Comparison of ENCODE assay signal across 25 mouse cellular contexts in genomic region chr19:37333357-37333756, GRCm38 (mm10). TPM values are rescaled to one million over a fixed set of nuclear protein-coding genes. Genes with fewer than 3 reads are reported as not detected.
A peak's percentile ranks its signal among the peaks of the same experiment; 100 is the strongest.
DNase-seq lines count a peak whose midpoint lies in the region; ATAC-seq and TF ChIP-seq lines count a peak whose summit lies in the region.
"Had no signal": no experiment of that assay in that cellular context is flagged by ENCODE, and none has a peak within 500 bp of the region (broad histone marks: within the 10 kb centered on the region; RNA-seq: fewer than 3 reads in every experiment).

No protein-coding gene starts in this region.

- 58% methylated on average over 5 of the region's 5 CpGs for WGBS in liver, postnatal 0 days (ENCODE audit: insufficient replicate concordance)
- 20% methylated on average over 5 of the region's 5 CpGs for WGBS in liver, embryonic 13.5 days (ENCODE audit: insufficient replicate concordance)
- WGBS in midbrain, embryonic 15.5 days: 96% methylated on average over 5 of the region's 5 CpGs
- WGBS in lung, adult 2 months: 84% methylated on average over 5 of the region's 5 CpGs

- H3K9ac ChIP-seq in liver, postnatal 0 days (replicated peaks): no peak overlapping the region
- H3K9ac ChIP-seq in liver, embryonic 13.5 days: no peak overlapping the region
- H3K9ac ChIP-seq in midbrain, embryonic 15.5 days: no peak overlapping the region
- H3K9ac ChIP-seq: embryonic facial prominence, embryonic 12.5 days; forebrain, embryonic 13.5 days; heart, embryonic 12.5 days; limb, embryonic 12.5 days; midbrain, embryonic 13.5 days; neural tube, embryonic 12.5 days had no signal

- TF ChIP-seq CTCF in liver, postnatal 0 days (IDR thresholded peaks at IDR 0.05; ENCODE audit: low read depth): no peak
- TF ChIP-seq CTCF in lung, adult 2 months (IDR thresholded peaks at IDR 0.05; ENCODE audit: insufficient read depth, low read length): no peak

- ATAC-seq in liver, postnatal 0 days: no peak
- peak; percentile 55 for ATAC-seq in common myeloid progenitor, adult 5-6 weeks (replicated peaks; ENCODE audit: low read depth, poor library complexity, severe bottlenecking)
- peak; percentile 57; the same call in 1 of the 2 replicates for ATAC-seq in liver, embryonic 13.5 days (ENCODE audit: low read depth)
- no peak for ATAC-seq in midbrain, embryonic 15.5 days (replicated peaks)
- ATAC-seq: forebrain, embryonic 13.5 days; midbrain, embryonic 13.5 days had no signal

- peaks cover 12% of the 10 kb centered on the region for H3K36me3 ChIP-seq in liver, postnatal 0 days (replicated peaks; ENCODE audit: insufficient read depth, low read length)
- peaks cover 16% of the 10 kb centered on the region for H3K36me3 ChIP-seq in liver, embryonic 13.5 days
- H3K36me3 ChIP-seq in midbrain, embryonic 15.5 days (replicated peaks): no peaks in the 10 kb centered on the region; the same call in 1 of the 2 replicates

- peaks cover 2% of the 10 kb centered on the region; the same call in 1 of the 2 replicates for H3K4me1 ChIP-seq in liver, postnatal 0 days (ENCODE audit: insufficient read depth)
- peaks cover 34% of the 10 kb centered on the region for H3K4me1 ChIP-seq in liver, embryonic 13.5 days (replicated peaks)
- no peaks in the 10 kb centered on the region for H3K4me1 ChIP-seq in midbrain, embryonic 15.5 days
- H3K4me1 ChIP-seq in lung, adult 2 months (ENCODE audit: control insufficient read depth, insufficient read depth, low read length): no peaks in the 10 kb centered on the region
- H3K4me1 ChIP-seq: embryonic facial prominence, embryonic 12.5 days; forebrain, embryonic 13.5 days; limb, embryonic 12.5 days; midbrain, embryonic 13.5 days; neural tube, embryonic 12.5 days had no signal

- no peak overlapping the region for H3K4me2 ChIP-seq in liver, postnatal 0 days (ENCODE audit: low read depth, low read length)
- H3K4me2 ChIP-seq in liver, embryonic 13.5 days: no peak overlapping the region
- H3K4me2 ChIP-seq in midbrain, embryonic 15.5 days: no peak overlapping the region
- H3K4me2 ChIP-seq: embryonic facial prominence, embryonic 12.5 days; forebrain, embryonic 13.5 days; heart, embryonic 12.5 days; limb, embryonic 12.5 days; midbrain, embryonic 13.5 days; neural tube, embryonic 12.5 days had no signal

- H3K27me3 ChIP-seq in liver, postnatal 0 days (ENCODE audit: insufficient read depth, low read length): no peaks in the 10 kb centered on the region
- no peaks in the 10 kb centered on the region for H3K27me3 ChIP-seq in liver, embryonic 13.5 days
- no peaks in the 10 kb centered on the region for H3K27me3 ChIP-seq in midbrain, embryonic 15.5 days (replicated peaks)
- H3K27me3 ChIP-seq: embryonic facial prominence, embryonic 12.5 days; forebrain, embryonic 13.5 days; heart, embryonic 12.5 days; limb, embryonic 12.5 days; midbrain, embryonic 13.5 days; neural tube, embryonic 12.5 days had no signal

- no peak overlapping the region for H3K4me3 ChIP-seq in liver, postnatal 0 days (ENCODE audit: low read depth, low read length)
- no peak overlapping the region for H3K4me3 ChIP-seq in liver, embryonic 13.5 days (replicated peaks)
- no peak overlapping the region for H3K4me3 ChIP-seq in midbrain, embryonic 15.5 days
- H3K4me3 ChIP-seq in lung, adult 2 months (replicated peaks; ENCODE audit: extremely low read depth, low read depth, low read length): no peak overlapping the region
- H3K4me3 ChIP-seq: embryonic facial prominence, embryonic 12.5 days; erythroblast, embryonic 14.5 days; forebrain, embryonic 13.5 days; heart, embryonic 12.5 days; layer of hippocampus, adult 2 months; limb, embryonic 12.5 days; midbrain, embryonic 13.5 days; neural tube, embryonic 12.5 days had no signal

- H3K27ac ChIP-seq in liver, postnatal 0 days (ENCODE audit: low read depth): no peak overlapping the region
- H3K27ac ChIP-seq in liver, embryonic 13.5 days: no peak overlapping the region
- H3K27ac ChIP-seq in midbrain, embryonic 15.5 days: no peak overlapping the region
- H3K27ac ChIP-seq: embryonic facial prominence, embryonic 12.5 days; forebrain, embryonic 13.5 days; layer of hippocampus, adult 2 months; limb, embryonic 12.5 days; midbrain, embryonic 13.5 days; neural tube, embryonic 12.5 days had no signal

- TF ChIP-seq EP300 in liver, postnatal 0 days (IDR thresholded peaks at IDR 0.05; ENCODE audit: low read depth): no peak

- DNase-seq in liver: peak; percentile 20
- DNase-seq in liver, postnatal 0 days: no peak
- peak; percentile 12 for DNase-seq in liver, embryonic 13.5 days
- DNase-seq in right cerebral cortex, postnatal 25 days: no peak
- no peak for DNase-seq in urinary bladder, postnatal 36 days (ENCODE audit: low spot score in 2 of 2)
- DNase-seq in lung, adult 2 months: no peak
- DNase-seq: adrenal gland, postnatal 14 days; cerebellum, adult 11-12 months; cerebellum, postnatal 14 days; gastrocnemius, postnatal 14 days; heart, postnatal 10 days; kidney, postnatal 25 days; lung, postnatal 10 days; right cerebral cortex, postnatal 14 days; thymus, postnatal 14 days had no signal

- H3K9me3 ChIP-seq in liver, postnatal 0 days (ENCODE audit: low read length): no peaks in the 10 kb centered on the region
- H3K9me3 ChIP-seq in liver, embryonic 13.5 days (replicated peaks): no peaks in the 10 kb centered on the region
- H3K9me3 ChIP-seq in midbrain, embryonic 15.5 days: no peaks in the 10 kb centered on the region
- H3K9me3 ChIP-seq: embryonic facial prominence, embryonic 12.5 days; forebrain, embryonic 13.5 days; limb, embryonic 12.5 days; midbrain, embryonic 13.5 days; neural tube, embryonic 12.5 days had no signal

- no peak for TF ChIP-seq POLR2A in lung, adult 2 months (IDR thresholded peaks at IDR 0.05; ENCODE audit: borderline replicate concordance, extremely low read depth, low read depth, low read length)

RNA-seq across cellular contexts. Expression of gene Ide, which starts 4.3 kb away (rescaled TPM):
- 12.8 and 16.5 TPM in 2 replicates for polyA plus RNA-seq in liver, postnatal 0 days (2015; fragmentation: Nextera tagmentation; extraction: Ambion mirVana)
- total RNA-seq in common myeloid progenitor, adult 5-6 weeks (2017): 100 and 108 TPM in 2 replicates
- polyA plus RNA-seq in liver, embryonic 13.5 days (2015; fragmentation: Nextera tagmentation; extraction: Ambion mirVana): 31.1 and 44.4 TPM in 2 replicates
- 37.8 and 39.0 TPM in 2 replicates for polyA plus RNA-seq in midbrain, embryonic 15.5 days (2015; fragmentation: Nextera tagmentation; extraction: Ambion mirVana)
- polyA plus RNA-seq in lung, adult 2 months (2012; rRNA removed): 9.5 and 34.9 TPM in 2 replicates

RNA-seq across cellular contexts. Expression of gene Kif11, which starts 42.8 kb away (rescaled TPM):
- polyA plus RNA-seq in liver, postnatal 0 days (2015; fragmentation: Nextera tagmentation; extraction: Ambion mirVana): 16.0 and 20.7 TPM in 2 replicates
- 184 and 195 TPM in 2 replicates for total RNA-seq in common myeloid progenitor, adult 5-6 weeks (2017)
- 50.8 and 65.4 TPM in 2 replicates for polyA plus RNA-seq in liver, embryonic 13.5 days (2015; fragmentation: Nextera tagmentation; extraction: Ambion mirVana)
- 8.4 and 11.3 TPM in 2 replicates for polyA plus RNA-seq in midbrain, embryonic 15.5 days (2015; fragmentation: Nextera tagmentation; extraction: Ambion mirVana)
- polyA plus RNA-seq in lung, adult 2 months (2012; rRNA removed): 0.31 and 0.80 TPM in 2 replicates

Comparison
In these comparisons a context has a peak if more than half of its experiments do, and no peak if none do; other contexts are left out.
1. DNase-seq: peak in liver (single experiment) and liver, embryonic 13.5 days (single experiment); none in liver, postnatal 0 days (single experiment), right cerebral cortex, postnatal 25 days (single experiment), urinary bladder, postnatal 36 days (0 of 2) and lung, adult 2 months (single experiment).
2. ATAC-seq: peak in common myeloid progenitor, adult 5-6 weeks (single experiment) and liver, embryonic 13.5 days (single experiment); none in liver, postnatal 0 days (single experiment) and midbrain, embryonic 15.5 days (single experiment).